Mouse (Mus musculus): ENCODE measurements around the gene Galp. TPM values are rescaled to one million over a fixed set of nuclear protein-coding genes. Genes with fewer than 3 reads are reported as not detected.

Galp gene
- total RNA-seq (2021): not detected

DNA sequence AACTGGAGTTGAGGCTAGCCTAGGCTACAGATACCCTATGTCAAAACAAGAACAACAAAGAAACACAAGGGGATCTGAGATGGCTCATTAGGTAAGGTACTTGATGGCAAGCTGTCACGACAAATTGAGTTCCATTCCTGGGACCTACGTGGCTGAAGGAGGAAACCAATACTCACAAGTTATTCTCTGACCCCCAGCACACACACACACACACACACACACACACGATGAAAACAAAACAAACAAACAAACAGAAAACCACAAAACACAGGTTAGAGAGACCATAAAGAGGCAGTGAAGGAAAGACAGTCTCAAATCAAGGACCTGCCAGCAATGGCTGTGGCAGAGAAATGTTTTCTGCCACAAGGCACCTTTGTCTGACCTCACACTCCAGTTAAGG, at the start of gene Galp:
Galp (plus strand) TSS at position 301 of the 400 bp plus-strand sequence.
- no peak for DNase-seq
- intact Hi-C loops (cut with DNase I): no loop called here

DNA sequence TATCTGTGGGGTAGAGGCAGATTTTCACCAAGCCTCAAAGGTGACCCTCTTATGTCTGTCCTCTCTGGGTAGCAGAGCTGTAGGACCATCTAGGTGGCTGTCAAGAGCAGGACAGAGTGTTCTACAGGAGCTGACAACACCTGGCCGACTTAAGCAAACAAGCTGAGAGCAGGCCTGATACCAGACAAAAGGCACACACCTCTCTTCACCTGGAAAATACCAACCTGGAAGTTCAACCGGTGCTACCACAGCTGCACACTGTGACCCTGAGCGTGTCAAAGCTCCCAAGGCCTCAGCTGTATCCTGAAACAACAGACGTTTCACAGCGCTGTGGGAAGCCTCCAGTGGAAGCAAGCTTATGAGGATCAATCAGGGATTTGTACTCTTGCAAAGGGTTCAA, 49.2 kb upstream of the Galp start:
- intact Hi-C loops (cut with DNase I): loop anchor here (2.0 kb wide), 1 partner anchor 23 kb away; no protein-coding TSS in a partner anchor

DNA sequence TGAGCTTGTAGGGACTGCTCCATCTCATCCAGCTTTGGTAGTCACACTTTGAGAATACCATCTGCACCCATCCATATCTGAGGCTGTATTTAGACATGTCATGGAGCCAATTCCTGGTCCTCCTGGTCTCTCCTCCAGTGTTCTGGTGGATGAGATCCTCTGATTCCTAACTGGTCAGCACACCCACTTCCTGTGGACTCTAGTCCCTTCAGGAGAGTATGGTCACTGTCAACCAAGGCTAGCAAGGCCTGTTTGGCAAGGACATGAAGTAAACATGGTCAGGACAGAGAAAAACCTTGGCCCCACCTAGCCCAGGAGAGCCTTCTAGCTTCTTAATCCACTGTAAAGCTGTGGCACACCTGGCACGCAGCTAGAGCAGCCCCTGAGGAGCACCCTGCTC, 45.6 kb upstream of the Galp start:
- no peak for DNase-seq
- intact Hi-C loops (cut with DNase I): no loop called here

More for the DNA sequence above, 49.2 kb upstream of the Galp start:
- DNase-seq: no peak

DNA sequence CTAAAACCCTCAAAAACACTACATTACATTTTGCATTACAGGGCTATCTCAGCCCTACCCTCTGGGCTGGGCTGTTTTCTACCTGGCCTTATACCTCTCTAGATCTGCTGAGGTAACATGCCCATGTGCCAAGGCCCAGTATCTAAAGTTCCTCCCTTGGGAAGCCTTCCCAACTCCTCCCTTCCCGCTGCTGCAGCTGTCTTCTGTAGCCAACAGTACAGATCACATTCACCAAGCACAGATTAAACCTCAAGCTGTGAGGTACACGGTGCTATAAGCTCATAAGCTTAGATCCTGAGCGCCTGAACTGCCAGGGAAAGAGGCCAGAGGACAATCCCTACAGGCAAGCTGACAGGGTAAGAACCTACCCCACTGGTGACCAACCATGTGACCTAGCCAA, 44.9 kb upstream of the Galp start:
- intact Hi-C loops (cut with DNase I): no loop called here
- peak in 1 of 2 experiments; percentile 37 for DNase-seq

DNA sequence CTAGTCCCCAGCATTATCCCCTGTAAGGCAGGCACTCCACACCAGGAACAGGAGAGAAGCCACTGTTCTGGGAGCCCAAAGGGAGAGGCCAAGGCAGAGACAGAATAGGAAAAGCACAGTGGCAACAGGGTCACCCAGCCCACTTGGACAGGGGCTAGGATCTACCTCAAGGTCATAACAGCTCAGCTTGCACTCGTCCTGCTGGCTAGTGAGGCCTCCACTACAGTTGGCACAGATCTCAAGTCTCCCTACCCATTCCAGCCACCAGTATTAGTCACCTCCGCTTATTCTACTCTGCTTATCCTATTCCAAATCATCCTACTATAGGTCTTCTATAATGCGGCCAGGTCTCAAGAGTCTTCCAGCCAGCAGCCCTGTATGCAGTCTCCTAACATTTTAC, 43.8 kb upstream of the Galp start:
- no peak for DNase-seq
- intact Hi-C loops (cut with DNase I): no loop called here

DNA sequence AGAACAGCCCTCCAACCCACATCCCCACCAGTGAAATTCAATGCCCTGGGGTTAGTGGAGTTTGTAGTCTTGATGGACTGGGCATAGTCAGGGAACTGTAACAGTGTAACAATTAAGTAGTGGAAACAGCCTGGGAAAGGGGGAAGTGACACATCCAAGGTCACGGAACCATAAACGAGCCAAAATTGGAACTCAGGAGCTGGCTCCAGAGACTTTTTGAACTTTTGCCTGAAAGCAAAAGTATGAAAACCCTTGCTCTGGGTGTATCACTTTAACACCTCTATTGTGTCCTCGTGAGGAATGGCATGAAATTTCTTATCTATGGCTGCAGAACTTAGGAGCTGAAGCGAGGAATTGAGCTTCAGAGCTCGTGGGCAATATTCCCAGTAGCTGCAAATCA, 42.7 kb upstream of the Galp start:
- intact Hi-C loops (cut with DNase I): loop anchor here (2.0 kb wide), 1 partner anchor 27 kb away; no protein-coding TSS in a partner anchor

DNA sequence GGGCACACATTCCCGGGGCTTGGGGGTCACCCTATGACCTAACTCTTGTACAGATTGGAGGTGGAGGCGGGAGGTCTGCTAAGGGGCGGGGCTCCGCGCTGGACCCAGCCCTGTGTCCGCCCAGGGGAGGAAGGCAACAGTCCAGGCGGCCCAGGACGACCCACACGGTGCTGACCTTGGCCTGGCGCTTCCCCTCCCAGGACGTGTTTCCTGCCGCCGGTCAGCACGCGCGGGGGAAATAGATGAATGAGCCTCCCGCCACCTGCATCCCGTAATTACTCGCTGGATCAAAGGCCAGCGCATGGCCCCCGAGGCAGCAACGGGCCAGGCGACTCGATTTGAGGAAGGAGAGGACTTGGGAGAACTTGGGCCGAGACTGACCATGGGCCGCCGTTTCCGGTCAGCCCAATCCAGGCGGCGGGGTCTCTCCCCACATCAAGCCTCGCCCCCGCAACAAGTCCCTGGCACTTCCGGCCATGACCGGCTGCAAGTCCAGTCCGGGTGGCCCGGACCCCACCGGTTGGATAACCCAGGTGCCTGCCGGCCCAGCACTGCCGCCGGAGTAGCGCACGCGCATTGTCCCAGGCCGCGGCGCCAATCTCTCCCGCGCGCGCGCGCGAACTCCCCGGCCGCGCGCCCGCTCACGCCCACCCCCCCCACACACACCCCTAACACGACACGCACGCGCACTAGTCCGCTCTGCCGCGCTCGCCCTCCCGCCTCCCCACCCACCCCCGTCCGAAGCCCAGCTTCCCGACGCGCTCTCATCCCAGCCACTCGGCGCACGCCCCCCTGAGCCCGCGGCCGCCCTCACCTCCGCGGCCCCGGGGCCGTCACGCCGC, 41.6 kb upstream of the Galp start:
- intact Hi-C loops (cut with DNase I): loop anchor here (2.0 kb wide), 1 partner anchor 28 kb away; no protein-coding TSS in a partner anchor
- peak; percentile 89 to 91 for DNase-seq

More for the DNA sequence above, 42.7 kb upstream of the Galp start:
- no peak for DNase-seq

DNA sequence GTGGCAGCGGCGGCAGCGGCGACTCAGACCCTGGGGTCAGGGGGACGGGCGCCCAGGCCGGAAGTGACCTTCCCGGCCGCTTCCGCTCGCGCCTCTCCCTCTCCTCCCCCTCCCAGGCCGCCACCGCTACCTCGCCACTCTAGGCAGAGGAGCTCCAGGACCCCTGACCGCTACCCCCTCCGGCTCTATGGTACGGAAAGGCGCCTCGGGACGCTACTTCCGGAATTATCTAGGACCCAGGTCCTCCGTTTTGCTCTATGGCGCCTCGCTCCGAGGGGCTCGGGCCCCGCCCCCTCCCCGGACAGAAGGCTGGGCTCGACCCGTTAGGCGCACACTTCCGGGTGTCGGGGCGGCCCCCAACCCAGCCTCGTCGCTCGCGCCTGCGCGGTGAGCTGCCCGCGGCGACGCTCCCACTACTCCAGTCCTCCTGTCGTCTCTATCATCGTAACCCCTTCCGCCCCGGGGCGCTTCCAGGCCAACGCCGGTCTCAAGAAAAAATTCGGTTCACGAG, 40.9 kb upstream of the Galp start, which contains the start of gene Zfp787:
Zfp787 (minus strand) TSS at position 97 of the 511 bp plus-strand sequence.
- intact Hi-C loops (cut with DNase I): loop anchor here (2.0 kb wide), 1 partner anchor 29 kb away; no protein-coding TSS in a partner anchor

DNA sequence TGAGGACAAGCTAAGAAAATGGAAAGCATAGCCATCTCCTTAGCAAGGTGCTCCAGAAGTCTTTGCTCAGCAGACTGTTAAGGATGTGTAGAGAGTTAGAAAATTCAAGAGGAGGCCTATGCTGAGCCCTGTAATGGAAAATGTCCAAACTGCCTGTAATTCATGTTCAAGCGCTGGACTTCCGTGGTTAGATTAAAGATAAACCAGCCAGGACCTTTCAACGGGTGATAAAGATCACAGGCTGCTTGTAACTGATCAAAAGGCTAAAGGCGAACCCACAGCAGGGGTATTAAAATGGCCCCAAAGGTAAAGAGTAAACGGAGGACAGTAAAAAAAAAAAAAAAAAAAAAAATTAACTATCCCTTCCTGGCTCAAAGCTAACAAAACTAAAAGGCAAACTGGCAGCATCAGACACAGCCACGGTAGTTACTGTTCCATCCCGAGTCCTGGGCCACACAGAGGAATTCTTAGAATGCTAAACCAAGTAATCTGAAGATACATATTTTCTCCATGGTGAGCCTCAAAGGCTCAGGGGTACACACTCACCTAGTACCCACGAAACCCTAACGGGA, 39.9 kb upstream of the Galp start:
- intact Hi-C loops (cut with DNase I): loop anchor here (1.0 kb wide), 1 partner anchor 12 kb away; no protein-coding TSS in a partner anchor

More for the DNA sequence above, 40.9 kb upstream of the Galp start, which contains the start of gene Zfp787:
- peak; percentile 97 to 98 for DNase-seq

DNA sequence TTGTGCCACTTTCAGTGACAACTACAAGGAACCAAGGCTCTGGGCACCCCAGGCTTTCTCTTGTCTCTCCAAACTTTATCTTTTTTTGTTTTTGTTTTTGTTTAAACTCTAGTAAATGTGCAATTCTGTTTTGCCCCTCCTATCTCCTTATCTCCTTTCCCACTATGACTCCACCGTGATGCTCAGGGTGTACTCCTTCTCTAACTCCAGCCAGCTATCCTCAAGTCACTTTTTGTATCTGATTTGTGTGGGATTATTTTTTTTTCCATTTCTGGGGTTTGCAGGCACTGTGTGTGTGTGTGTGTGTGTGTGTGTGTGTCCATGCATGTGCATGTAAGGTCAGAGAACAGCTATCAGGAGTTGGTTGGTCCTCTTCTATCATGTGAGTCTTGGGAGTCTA, 39.4 kb upstream of the Galp start:
- intact Hi-C loops (cut with DNase I): loop anchor here (1.0 kb wide), 1 partner anchor 12 kb away; no protein-coding TSS in a partner anchor

More for the DNA sequence above, 39.9 kb upstream of the Galp start:
- no peak for DNase-seq

DNA sequence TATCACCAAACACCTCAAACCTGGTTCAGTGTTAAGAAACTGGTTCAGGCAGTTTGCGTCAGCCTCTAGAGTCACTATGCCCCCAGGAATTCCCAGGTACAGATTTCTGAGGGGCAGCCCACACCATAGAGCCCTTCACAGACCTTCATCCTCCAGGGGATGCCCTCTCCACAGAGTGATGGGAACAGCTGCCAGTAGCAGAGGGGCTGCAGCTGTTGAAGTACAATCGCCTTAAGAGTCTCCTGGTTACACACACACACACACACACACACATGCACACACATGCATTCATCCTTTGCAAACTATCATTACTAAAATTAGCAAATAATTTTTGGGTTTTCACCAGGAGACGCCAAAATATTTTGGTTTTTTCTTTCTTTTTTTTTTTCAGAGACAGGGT, 37.3 kb upstream of the Galp start:
- intact Hi-C loops (cut with DNase I): no loop called here
- no peak for DNase-seq

More for the DNA sequence above, 39.4 kb upstream of the Galp start:
- no peak for DNase-seq

DNA sequence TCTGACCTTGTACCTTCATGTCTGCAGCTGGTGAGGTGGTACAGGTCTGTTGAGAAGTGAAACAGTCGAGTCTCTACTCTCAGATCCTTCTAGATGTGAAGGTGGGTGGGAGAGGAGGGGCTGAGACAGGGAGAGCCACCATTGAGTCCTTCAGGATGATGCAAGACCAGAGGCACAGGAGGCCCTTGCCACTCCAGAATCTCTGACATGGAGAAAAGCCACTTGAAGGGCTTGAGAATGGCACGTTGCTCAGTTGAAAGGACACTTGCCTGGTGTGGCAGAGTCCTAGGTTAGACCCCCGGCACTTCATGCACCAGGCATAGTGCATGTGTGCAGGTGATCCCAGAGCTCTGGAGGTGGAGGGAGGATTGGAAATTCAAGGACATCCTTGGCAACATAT, 35.3 kb upstream of the Galp start:
- DNase-seq: no peak
- intact Hi-C loops (cut with DNase I): no loop called here

DNA sequence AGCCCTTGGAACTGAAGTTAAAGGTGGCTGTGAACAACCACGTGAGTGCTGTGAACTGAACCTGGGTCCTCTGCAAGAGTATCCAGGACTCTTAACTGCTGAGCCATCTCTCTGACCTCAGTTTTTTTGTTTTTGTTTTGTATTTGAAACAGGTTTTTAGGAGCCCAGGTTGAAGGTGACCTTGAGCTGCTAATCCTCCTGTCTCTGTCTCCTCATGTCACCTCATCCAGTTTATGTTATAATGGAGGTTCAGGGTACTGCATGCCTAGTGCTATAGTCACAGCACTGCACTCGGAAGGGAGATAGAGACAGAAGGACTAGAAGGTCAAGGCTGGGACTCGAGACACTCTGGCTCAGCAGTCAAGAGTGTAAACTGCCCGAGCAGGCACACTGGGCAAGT, 34.7 kb upstream of the Galp start:
- intact Hi-C loops (cut with DNase I): no loop called here
- no peak for DNase-seq

DNA sequence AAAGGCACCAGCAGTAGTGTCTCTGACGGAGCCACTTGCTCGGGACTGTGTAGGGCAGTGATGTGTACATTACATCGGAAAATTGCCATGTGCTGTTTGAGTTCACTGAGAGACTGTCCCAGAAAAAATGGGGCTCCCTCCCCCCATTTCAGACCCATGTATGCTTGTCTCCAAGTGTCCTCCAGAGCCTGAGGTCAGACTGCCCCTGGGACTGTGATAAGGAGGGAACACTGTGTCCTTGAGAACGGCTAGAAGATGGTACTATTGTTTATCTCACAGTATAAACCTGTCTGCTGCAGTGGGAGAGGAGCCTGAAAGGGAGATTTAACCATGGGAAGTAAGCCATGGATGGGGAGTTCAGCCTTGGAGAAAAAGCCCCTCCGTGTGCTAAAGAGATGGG, 32.2 kb upstream of the Galp start:
- intact Hi-C loops (cut with DNase I): no loop called here
- no peak for DNase-seq

DNA sequence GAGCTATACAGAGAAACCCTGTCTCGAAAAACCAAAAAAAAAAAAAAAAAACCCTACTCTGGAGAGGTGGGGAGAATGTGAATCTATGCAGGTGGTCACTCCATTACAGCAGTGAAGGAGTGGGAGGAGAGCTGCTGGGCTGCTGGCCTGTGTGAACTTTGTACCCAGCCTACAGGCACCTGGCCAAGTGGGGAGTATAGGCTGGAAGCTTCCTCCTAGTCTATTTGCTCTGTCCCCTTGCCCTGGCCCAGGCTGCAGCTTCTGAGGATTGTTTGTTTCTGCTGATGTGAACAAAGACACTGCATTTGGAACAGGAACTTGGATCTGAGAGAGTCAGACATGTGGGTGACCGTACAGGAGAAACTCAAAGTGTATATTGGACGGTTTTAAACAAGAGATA, 27.5 kb upstream of the Galp start:
- intact Hi-C loops (cut with DNase I): loop anchor here (1.0 kb wide), 1 partner anchor 12 kb away; no protein-coding TSS in a partner anchor
- peak in 1 of 2 experiments; percentile 48 for DNase-seq

DNA sequence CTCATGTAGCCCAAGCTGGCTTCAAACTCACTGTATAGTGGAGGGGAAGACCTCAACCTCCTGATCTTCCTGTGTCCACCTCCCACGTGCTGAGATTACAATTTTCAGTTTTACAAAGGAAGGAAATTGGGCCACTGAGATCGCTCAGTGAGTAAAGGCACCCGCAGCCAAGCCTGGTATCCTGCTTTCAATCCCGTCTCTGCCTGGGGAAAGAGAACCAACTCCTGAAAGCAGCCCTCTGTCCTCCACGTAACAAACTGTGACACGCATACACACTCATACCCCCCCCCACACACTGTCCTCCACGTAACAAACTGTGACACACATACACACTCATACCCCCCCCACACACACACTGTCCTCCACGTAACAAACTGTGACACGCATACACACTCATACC, 26.5 kb upstream of the Galp start:
- DNase-seq: no peak
- intact Hi-C loops (cut with DNase I): loop anchor here (2.0 to 5.0 kb wide), 2 partner anchors 24 to 1088 kb away; partner anchors contain the start of gene Epn1

DNA sequence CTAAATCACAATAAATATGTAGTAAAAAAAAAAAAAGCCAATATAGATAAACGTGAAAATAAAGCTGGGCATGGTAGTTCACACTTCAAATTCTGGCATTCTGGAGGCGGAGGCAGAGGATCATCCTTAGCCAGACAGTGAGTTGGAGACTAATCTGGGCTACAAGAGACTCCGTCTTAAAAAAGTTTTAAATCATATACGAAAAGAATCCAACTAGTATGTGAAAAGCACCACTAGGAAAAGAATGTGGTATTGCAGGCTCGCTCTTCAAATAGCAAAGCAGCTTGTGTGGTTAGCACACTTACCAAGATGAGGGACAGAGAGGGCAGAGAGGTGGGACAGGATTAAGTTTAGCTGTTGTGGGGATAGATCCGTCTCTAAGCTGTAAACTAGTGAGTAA, 26.0 kb upstream of the Galp start:
- intact Hi-C loops (cut with DNase I): loop anchor here (1.0 to 5.0 kb wide), 3 partner anchors 24 to 1089 kb away; partner anchors contain the start of gene Epn1
- DNase-seq: no peak

DNA sequence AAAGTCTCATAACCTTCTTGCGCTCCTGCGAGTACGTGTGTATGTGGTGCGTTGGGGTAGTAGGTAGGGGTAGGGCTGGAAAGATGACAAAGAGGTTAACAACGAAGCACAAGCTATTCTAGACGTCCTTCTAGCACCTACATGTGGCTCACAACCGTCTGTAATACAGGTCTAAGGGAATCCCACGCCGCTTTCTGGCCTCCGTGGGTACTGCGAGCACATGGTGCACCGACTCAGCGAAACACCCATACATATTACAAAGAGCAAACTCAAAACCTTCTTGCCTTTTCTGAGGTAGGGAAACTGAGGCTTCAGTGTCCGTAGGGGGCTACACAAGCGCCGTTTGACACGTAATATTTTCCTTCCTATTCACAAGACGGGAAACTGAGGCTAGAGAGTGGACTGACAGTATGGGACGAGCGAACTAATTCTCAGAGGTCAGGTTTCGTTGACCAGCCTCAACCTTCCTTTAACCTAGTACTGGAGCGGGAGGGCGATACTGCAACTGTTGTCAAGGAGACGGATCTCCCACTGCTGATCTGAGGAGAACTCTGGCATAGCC, 25.4 kb upstream of the Galp start:
- peak; percentile 75 to 82 for DNase-seq
- intact Hi-C loops (cut with DNase I): loop anchor here (1.0 to 5.0 kb wide), 4 partner anchors 19 to 1089 kb away; partner anchors contain the start of gene Epn1

DNA sequence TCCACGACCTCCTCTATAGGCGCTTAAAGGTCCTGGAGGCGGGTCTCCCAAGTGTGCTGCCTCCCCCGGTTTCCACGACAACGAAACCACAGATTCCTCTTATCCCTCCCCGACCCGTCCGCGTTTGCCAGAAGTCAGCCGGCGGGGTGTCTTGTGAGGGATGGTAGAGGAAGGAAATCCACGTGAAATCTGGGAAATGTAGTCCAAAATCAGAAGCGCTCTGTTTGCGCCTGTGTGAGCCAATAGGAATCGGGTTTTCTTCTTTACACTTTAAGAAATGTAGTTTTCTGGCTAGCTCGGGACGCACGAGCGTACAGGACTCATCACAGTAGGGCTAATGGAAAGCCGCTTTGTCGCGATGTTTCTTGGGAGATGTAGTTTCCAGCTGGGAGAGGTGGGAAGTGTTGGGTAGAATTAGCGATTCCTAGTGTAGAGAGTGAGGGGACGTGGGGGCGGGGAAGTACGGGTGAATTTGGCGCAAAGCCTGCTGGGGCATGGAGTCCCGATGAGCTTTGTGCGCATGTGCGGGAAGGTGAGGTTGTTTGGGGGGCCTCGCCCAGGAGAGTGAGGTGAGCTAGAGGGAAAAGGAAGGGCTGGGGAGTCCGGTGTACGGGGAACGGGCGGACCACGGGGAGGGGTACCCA, 24.8 kb upstream of the Galp start, which contains the start of gene Zfp444:
Zfp444 (plus strand) TSS at position 221 of the 644 bp plus-strand sequence.
- DNase-seq: peak; percentile 98 to 99
- intact Hi-C loops (cut with DNase I): loop anchor here (2.0 to 5.0 kb wide), 2 partner anchors 19 to 1090 kb away; partner anchors contain the start of gene Epn1
